Mouse (Mus musculus): Measurements from ENCODE around the gene Arvcf.

GRCm38 (mm10) chr16:18429641-18430040 lies 81.7 kb downstream of the Arvcf start:
- TF ChIP-seq GATA1 (IDR thresholded peaks at IDR 0.05; ENCODE audit: borderline replicate concordance, low read length) (no peak), FLI1 (IDR thresholded peaks at IDR 0.05; ENCODE audit: low read length) (no peak)
